Mouse (Mus musculus) neutrophil, adult 5-6 weeks (primary cell): ENCODE results near the gene Akip1. TPM values are rescaled to one million over a fixed set of nuclear protein-coding genes. Genes with fewer than 3 reads are reported as not detected.

Experiments
- ATAC-seq: fragments of 151-379, 151-347 bp; 2 replicates; pipeline ENCODE4 v1.8.0; 2017; ENCODE audit warnings: mild to moderate bottlenecking, moderate TSS enrichment; ENCODE audit not compliant: insufficient number of reproducible peaks, poor library complexity, low FRiP score, severe bottlenecking; ENCODE audit errors: extremely low read depth
- total RNA-seq: library from RNA; stranded (forward); fragments of 200-1000 nt; gene quantifications from 2 replicates; pipeline ENCODE4 v1.2.3, GENCODE M21; 2017

Akip1 gene
- total RNA-seq: 4.7 and 4.9 TPM in 2 replicates

- ATAC-seq: peak; percentile 76
These were observed at the start of gene Akip1, which contains the start of gene St5 for GRCm38 (mm10) chr7:109703190-109704015. TSS of gene Akip1 (plus strand) at chr7:109703690. TSS of gene St5 (minus strand) at chr7:109703605.

GRCm38 (mm10) chr7:109654871-109655270 lies 48.6 kb upstream of the Akip1 start:
- ATAC-seq: no peak

DNA sequence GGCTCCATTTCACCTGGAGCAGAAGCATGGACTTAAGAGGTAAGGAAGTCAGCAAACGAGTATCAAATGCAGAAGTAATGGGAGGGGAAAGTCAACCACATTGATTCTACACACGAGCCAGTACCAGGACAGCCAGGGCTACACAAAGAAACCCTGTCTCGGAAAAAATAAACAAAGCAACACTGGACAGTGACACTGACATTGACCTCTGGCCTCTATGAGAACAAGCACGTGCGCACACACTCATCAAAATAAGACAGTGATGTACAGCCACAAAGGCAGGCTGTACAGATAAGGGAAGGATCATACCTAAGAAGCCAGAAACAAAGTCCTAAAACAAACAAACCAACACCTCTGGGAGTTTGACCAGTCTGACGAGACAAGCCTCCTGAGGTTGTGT lies 45.6 kb upstream of the Akip1 start:
- ATAC-seq: no peak

- ATAC-seq: no peak
These were observed 44.2 kb upstream of the Akip1 start for GRCm38 (mm10) chr7:109659278-109659677.

DNA sequence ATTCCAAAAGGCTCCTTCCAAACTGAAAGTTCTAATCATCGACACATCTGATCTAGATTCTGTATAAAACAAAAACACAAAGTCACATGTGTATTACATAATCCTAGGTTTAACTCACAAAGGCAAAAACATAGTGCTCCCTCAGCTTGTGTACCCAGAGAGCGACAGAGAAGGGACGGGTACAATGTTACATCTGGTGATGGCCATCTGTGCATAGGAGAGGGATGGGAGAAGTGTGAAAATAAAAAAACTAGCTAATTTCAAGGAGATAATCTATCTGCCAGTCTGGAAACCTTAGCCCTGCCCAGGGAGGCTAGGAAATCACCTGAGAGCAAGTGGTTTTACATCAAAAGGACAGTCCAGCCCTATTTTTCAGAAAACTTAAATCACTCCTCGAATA lies 40.9 kb upstream of the Akip1 start:
- ATAC-seq: no peak

DNA sequence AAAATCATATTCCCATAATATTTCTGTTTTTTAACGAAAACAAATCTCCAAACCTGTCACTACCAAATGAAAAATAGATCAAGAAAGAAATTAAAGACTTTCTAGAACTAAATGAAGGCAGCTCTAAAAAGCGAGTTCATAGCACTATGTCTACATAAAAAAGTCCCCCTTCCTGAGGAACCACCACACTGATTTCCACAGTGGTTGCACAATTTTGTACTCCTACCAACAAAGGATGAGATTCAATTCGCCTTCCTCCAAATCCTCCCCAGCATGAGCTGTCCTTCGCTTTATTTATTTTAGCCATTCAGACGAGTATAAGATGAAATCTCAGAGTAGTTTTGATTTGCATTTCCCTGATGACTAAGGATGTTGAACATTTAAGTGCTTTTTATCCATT lies 36.8 kb upstream of the Akip1 start:
- ATAC-seq: no peak

DNA sequence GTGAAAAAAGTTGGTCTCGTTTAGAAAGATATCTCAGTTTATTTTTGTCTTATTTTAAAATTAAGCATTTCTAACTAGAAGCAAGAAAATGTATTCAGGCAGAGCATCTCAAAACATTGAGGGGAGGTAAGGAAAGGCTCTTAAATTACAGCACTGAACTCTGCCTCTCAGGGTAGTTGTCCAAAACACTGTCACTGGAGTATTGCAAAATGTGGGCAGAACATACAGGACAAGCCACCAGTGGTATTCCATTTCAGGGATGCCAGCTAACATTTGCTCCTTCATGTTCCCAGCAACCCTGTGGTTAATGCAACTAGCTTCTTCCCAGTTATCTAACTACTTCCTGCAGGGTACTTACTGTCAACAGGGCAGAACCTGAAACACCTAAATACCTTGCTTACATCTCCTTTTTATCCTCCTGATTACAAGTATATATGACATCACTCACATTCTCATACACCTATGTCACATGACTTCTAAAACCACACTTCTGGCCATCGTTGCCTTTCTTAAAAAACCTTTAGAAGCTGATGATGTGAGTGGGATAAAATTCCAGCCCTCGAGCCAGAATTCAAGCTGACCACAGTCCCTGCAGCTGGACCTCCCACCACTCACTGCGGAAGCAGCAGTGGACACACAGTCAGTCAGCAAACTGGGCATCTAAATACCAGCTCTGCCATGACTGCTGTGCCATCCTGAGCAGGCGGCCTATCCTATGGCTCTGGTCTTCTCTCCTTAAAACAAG lies 33.9 kb upstream of the Akip1 start:
- ATAC-seq: no peak

- ATAC-seq: no peak
These were observed 31.7 kb upstream of the Akip1 start for GRCm38 (mm10) chr7:109671581-109672471.

- no peak for ATAC-seq
These were observed 28.4 kb upstream of the Akip1 start for GRCm38 (mm10) chr7:109674944-109675628.

DNA sequence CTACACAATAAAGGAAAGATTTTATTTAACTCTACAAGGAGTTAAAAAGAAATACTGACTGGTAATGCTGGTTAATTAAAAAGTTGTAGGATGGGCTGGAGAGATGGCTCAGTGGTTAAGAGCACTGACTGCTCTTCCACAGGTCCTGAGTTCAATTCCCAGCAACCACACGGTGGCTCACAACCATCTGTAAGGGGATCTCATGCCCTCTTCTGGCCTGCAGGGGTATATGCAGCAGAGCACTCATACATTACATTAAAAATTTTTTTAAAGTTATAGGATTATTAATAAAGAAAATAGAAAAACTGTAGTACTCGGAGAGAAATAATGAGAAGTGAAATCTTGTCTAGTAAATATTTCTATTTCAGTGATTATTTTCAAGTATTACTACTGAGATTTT lies 23.2 kb upstream of the Akip1 start:
- no peak for ATAC-seq

GRCm38 (mm10) chr7:109680879-109681278 lies 22.6 kb upstream of the Akip1 start:
- ATAC-seq: no peak

- ATAC-seq: no peak
These were observed 16.8 kb upstream of the Akip1 start for GRCm38 (mm10) chr7:109686585-109687128.

- ATAC-seq: no peak
These were observed 13.4 kb upstream of the Akip1 start for GRCm38 (mm10) chr7:109690101-109690500.

DNA sequence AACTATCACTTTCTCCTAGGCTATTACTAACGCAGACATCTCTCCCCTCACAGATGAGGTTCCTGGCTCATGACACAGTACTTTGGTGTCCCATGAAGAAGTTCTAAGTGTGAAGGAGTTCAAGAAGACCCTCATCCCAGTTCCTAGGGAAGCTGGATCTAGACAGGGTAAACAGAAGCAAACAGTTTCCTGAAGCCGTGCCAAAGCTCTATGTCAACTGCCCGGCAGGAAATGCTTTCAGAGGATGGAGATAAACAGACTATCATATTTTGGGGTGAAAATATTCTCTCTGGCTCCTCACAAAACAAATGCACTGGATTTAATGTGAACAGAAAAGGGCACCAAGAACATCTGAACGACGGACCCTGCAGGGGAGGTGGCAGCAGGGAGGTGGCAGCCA lies 12.5 kb upstream of the Akip1 start:
- ATAC-seq: no peak

GRCm38 (mm10) chr7:109694576-109695338 lies 8.7 kb upstream of the Akip1 start:
- no peak for ATAC-seq

DNA sequence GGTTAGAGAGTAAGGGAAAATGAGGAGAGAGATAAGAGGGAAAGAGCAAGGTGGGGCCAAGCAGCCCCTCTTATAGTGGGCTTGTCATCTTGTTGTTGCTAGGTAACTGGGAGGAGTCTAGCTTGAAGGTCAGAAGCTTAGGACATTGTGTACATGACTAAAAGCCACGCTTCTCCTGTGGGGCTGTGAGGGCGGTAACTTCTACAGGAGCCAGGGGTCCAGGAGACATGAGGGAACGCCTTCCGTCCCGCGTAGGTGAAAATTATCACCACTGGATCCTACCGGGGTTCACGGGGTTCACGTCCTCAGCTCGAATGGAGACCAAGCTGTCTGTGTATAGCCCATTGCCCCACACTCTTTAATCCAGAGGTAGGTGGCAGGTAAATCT lies 8.2 kb upstream of the Akip1 start:
- no peak for ATAC-seq

DNA sequence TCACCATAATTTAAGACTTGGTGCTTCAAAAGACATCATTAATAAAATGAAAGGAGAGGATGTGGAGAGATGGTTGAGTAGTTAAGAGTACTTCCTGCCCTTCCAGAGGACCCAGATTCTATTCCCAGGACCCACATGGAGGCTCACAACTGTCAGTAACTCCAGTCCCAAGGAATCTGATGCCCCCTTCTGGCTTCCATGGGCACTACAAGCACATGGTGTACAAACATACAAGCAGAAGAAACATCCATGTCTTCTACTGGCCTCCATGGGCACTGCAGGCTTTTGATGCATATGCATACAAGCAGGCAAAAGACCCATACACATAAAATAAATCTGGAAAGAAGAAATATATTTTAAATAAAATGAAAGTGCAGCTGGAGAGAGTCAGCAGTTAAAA lies 3.3 kb upstream of the Akip1 start:
- ATAC-seq: no peak

- no peak for ATAC-seq
These were observed 769 bp upstream of the Akip1 start for GRCm38 (mm10) chr7:109702721-109703120.
